Mouse (Mus musculus): Measurements from ENCODE around the gene Ubr7. TPM values are rescaled to one million over a fixed set of nuclear protein-coding genes. Genes with fewer than 3 reads are reported as not detected.

The Ubr7 gene
- total RNA-seq, 2 experiments from 2014 or later: 30.9 to 31.3 TPM

DNA sequence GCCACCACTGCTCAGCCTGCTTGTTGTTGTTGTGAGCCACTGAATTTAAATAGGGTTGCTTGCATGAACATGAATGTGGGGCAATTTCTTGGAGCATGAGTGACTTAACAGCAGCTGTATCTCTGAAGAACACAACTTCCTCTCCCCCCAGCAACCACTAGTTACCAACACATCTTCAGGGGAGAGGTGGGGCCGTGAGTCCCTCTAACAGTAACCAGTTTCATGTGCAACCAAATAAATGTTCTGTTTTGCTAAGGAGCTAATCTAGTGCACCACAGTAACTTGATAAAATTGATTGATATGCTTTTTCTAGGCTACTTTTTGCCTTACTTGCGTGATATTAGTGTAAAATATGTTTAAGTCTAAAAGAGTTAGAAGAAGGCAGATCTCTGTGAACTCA, 41.8 kb downstream of the Ubr7 start:
- no peak for DNase-seq
- intact Hi-C loops (cut with DNase I): no loop called here

DNA sequence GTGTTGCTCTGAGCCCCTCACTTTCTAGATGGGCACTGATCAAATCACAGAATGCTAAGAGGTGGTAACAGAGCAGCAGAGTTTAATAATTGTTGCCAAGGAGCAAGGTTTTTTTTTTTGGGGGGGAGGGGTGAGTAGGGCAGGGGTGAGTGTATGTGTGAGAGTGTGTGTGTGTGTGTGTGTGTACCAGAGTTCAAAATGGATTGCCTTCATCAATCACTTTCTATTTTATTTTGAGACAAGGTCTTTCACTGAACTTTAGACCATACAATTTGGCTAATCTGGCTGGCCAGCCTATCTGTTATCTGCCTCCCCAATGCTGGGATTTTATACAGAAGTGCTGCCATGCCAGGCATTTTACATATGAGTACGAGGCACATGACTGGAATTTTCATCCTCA, 57.1 kb downstream of the Ubr7 start:
- DNase-seq: no peak
- intact Hi-C loops (cut with DNase I): no loop called here

DNA sequence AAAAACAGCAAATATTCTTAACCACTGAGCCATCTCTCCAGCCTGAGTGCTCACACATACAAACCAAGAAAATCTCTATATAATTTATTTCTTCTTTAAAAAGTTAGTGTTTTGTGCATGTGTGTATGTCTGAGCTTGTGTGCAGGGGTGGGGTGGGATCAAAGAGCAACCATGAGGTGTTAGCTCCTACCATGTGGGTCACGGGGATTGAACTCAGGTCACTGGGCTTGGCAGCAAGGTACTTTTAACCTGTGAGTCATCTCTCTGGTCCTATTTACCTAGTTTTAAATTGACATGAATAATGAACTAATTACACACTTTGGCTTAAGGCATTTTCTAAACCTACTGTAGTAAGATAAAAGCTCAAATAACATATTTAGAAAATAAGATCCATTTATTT, 68.6 kb downstream of the Ubr7 start:
- no peak for DNase-seq
- intact Hi-C loops (cut with DNase I): no loop called here

DNA sequence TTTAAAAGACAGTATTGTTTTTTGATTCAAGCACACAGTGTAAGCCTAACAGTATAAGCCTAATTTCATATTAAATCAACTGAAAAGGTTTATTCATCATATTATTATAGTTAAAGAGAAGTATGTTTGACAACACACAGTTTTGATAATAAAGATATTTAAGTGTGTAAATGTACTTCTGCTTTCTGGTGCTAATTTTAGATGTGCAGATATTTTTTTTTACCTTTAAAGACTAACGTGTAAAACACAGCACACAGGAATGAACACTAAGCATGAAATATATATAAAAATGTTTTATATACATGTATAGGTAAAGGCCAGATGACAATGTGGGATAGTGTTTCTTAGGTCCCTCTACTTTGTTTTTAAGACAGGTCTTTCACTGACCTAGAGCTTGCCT, 69.4 kb downstream of the Ubr7 start:
- DNase-seq: no peak
- intact Hi-C loops (cut with DNase I): no loop called here

Other genes with a start within 250 kb of the Ubr7 start
- 100 to 1,000 TPM; 105 to 113 TPM for gene Chga, start 203.0 kb upstream of the Ubr7 start, total RNA-seq (2021)
- 10 to 100 TPM; 80.2 to 88.1 TPM for gene Itpk1, start 53.0 kb upstream of the Ubr7 start, total RNA-seq (2021)
- gene Moap1, start 14.3 kb upstream of the Ubr7 start, total RNA-seq (2021): 10 to 100 TPM; 28.3 to 30.3 TPM
- 1 to 10 TPM; 5.3 to 6.0 TPM for gene Tmem251, start 14.2 kb upstream of the Ubr7 start, total RNA-seq (2021)
- gene Gm28051, start 202 bp upstream of the Ubr7 start, total RNA-seq (2021): not detected
- gene Gon7, start 164 bp upstream of the Ubr7 start, total RNA-seq (2021): 10 to 100 TPM; 20.4 to 21.5 TPM
- gene Gm20604, start 705 bp downstream of the Ubr7 start, total RNA-seq (2021): 10 to 100 TPM; 17.0 to 17.4 TPM
- gene Btbd7, start 120.5 kb downstream of the Ubr7 start, total RNA-seq (2021): 10 to 100 TPM; 30.7 to 32.7 TPM
- gene Cox8c, start 141.3 kb downstream of the Ubr7 start, total RNA-seq (2021): not detected
- gene Unc79, start 190.9 kb downstream of the Ubr7 start, total RNA-seq (2021): 10 to 100 TPM; 43.4 to 44.6 TPM